In the genomic region with DNA sequence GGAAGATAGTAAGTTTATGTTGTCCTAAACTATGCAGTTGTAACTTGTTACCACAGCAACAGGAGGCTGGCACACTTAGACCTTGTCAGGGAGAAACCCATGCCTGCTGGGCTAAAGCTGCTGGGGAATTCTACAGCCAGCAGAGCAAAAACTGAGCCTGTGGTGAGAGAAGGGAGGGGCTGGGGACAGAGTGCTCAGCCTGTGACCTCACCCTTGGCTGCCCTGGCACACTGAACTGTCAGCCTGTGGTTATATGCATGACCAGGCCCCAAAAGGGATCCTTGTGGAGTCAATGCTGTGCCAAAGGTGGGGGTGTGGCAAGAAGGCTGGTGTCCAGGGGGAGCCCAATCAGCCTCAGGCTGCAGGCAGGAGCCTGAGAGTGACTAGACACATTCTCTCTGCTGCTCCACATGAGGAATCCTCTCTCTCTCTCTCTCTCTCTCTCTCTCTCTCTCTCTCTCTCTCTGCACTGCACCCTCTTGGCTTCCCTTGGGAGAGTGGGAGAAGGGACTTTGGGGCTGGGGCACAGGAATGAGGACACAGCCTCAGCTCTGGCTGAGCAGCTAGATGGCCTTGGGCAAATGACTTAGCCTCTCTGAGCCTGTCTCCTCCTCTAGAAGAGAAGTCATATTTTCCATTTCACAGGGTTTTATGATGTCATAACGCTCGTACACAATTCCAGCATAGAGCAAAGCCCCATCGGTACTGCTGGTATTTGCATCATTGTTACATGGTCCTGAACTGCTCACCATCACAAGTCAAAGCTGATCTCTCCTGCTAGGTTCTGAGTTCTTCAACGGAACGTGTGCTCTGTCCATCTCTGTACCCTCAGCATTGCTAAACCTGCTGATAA, we compare ENCODE assay signal across 9 mouse cellular contexts. TPM values are rescaled to one million over a fixed set of nuclear protein-coding genes. Genes with fewer than 3 reads are reported as not detected.
DNase-seq lines count a peak whose midpoint lies in the region; ATAC-seq and TF ChIP-seq lines count a peak whose summit lies in the region.
"Had no signal": no experiment of that assay in that cellular context is flagged by ENCODE, and none has a peak within 500 bp of the region (broad histone marks: within the 10 kb centered on the region; RNA-seq: fewer than 3 reads in every experiment).

No protein-coding gene starts in this region.

- DNase-seq in cerebellum, adult 11-12 months: peak; percentile 7
- no peak for DNase-seq in cerebellum, adult 9-11 months
- DNase-seq in lung, adult 18-20 months: peak; percentile 35 to 55
- DNase-seq in lung, adult 2 months: no peak
- DNase-seq in Patski (ENCODE audit: low read depth, low spot score): peak; percentile 96
- DNase-seq in layer of hippocampus, adult 9-10 months (ENCODE audit: low spot score): no peak

- TF ChIP-seq POLR2A in lung, adult 2 months (IDR thresholded peaks at IDR 0.05; ENCODE audit: borderline replicate concordance, extremely low read depth, low read depth, low read length): no peak

- in situ Hi-C loops in Patski (cut with MboI; ENCODE audit: low pct_unique_long_range_greater_than_20kb): no loop called here

- peak; percentile 93 for ATAC-seq in Patski
- peak; percentile 19; the same call in 1 of the 2 replicates for ATAC-seq in kidney, embryonic 15.5 days (replicated peaks; ENCODE audit: low FRiP score)
- no peak for ATAC-seq in erythroid progenitor cell, adult 5-6 weeks (replicated peaks; ENCODE audit: low FRiP score, poor library complexity, severe bottlenecking)

- 0 out of 2 replicates have a peak, but pooled peaks cover 6% of the 10 kb centered on the region for H3K4me1 ChIP-seq in lung, adult 2 months (ENCODE audit: control insufficient read depth, insufficient read depth, low read length)
- H3K4me1 ChIP-seq in kidney, embryonic 15.5 days: peaks cover 15% of the 10 kb centered on the region

- no peak for TF ChIP-seq CTCF in lung, adult 2 months (IDR thresholded peaks at IDR 0.05; ENCODE audit: insufficient read depth, low read length)
- no peak for TF ChIP-seq CTCF in Patski (IDR thresholded peaks at IDR 0.05)

- no peak overlapping the region for H3K27ac ChIP-seq in kidney, embryonic 15.5 days
- H3K27ac ChIP-seq: liver, embryonic 14.5 days had no signal

- H3K4me2 ChIP-seq in kidney, embryonic 15.5 days: no peak overlapping the region

- H3K9me3 ChIP-seq in kidney, embryonic 15.5 days (replicated peaks): no peaks in the 10 kb centered on the region

- POLR2A ChIA-PET in Patski (lab: Charles Lee): interaction anchor here (0.5 to 0.8 kb wide), 2 partner anchors 300 to 692 kb away, joined by 3 read pairs; no protein-coding TSS in a partner anchor

- H3K27me3 ChIP-seq in Patski: no peaks in the 10 kb centered on the region
- H3K27me3 ChIP-seq in kidney, embryonic 15.5 days: peaks cover 15% of the 10 kb centered on the region; the same call in 1 of the 2 replicates

- WGBS in lung, adult 2 months: 81% methylated on average over 5 of the region's 5 CpGs
- WGBS in kidney, embryonic 15.5 days: 80% methylated on average over 5 of the region's 5 CpGs

- H3K9ac ChIP-seq in kidney, embryonic 15.5 days: no peak overlapping the region
- H3K9ac ChIP-seq: liver, embryonic 14.5 days had no signal

- CTCF ChIA-PET in Patski (lab: Charles Lee): interaction anchor here (1.0 to 4.2 kb wide), 5 partner anchors 21 to 31 kb away, joined by 3 to 25 read pairs (median 5); a partner anchor contains a TSS

- peaks cover 2% of the 10 kb centered on the region; the same call in 1 of the 2 replicates for H3K36me3 ChIP-seq in kidney, embryonic 15.5 days

- H3K4me3 ChIP-seq in lung, adult 2 months (replicated peaks; ENCODE audit: extremely low read depth, low read depth, low read length): no peak overlapping the region
- no peak overlapping the region for H3K4me3 ChIP-seq in kidney, embryonic 15.5 days (replicated peaks)

RNA-seq across cellular contexts. Expression of a gene that starts 16.7 kb away (rescaled TPM):
- 10.8 and 12.2 TPM in 2 replicates for polyA plus RNA-seq in lung, adult 2 months (2012; rRNA removed)
- 0.06 TPM for polyA plus RNA-seq in Patski (2021)
- polyA plus RNA-seq in kidney, embryonic 15.5 days (2015; fragmentation: Nextera tagmentation; extraction: Ambion mirVana): 1.0 and 1.6 TPM in 2 replicates
- not detected in 2 replicates for total RNA-seq in erythroid progenitor cell, adult 5-6 weeks (2015; ENCODE audit: low replicate concordance)
- not detected in 2 replicates for total RNA-seq in erythroid progenitor cell, adult 5-6 weeks (2017; ENCODE audit: low replicate concordance)

RNA-seq across cellular contexts. Expression of a gene that starts 20.1 kb away (rescaled TPM):
- 214 and 217 TPM in 2 replicates for polyA plus RNA-seq in lung, adult 2 months (2012; rRNA removed)
- polyA plus RNA-seq in Patski (2021): 28.2 TPM
- 39.7 and 44.9 TPM in 2 replicates for polyA plus RNA-seq in kidney, embryonic 15.5 days (2015; fragmentation: Nextera tagmentation; extraction: Ambion mirVana)
- 4.2 and 20.9 TPM in 2 replicates for total RNA-seq in erythroid progenitor cell, adult 5-6 weeks (2015; ENCODE audit: low replicate concordance)
- 2.9 and 11.0 TPM in 2 replicates for total RNA-seq in erythroid progenitor cell, adult 5-6 weeks (2017; ENCODE audit: low replicate concordance)

RNA-seq across cellular contexts. Expression of a gene that starts 31.3 kb away (rescaled TPM):
- 6.5 and 10.8 TPM in 2 replicates for polyA plus RNA-seq in lung, adult 2 months (2012; rRNA removed)
- 50.0 TPM for polyA plus RNA-seq in Patski (2021)
- polyA plus RNA-seq in kidney, embryonic 15.5 days (2015; fragmentation: Nextera tagmentation; extraction: Ambion mirVana): 46.1 and 48.8 TPM in 2 replicates
- 16.9 and 17.6 TPM in 2 replicates for total RNA-seq in erythroid progenitor cell, adult 5-6 weeks (2015; ENCODE audit: low replicate concordance)
- total RNA-seq in erythroid progenitor cell, adult 5-6 weeks (2017; ENCODE audit: low replicate concordance): 12.3 and 12.9 TPM in 2 replicates

Comparison
In these comparisons a context has a peak if more than half of its experiments do, and no peak if none do; other contexts are left out.
1. DNase-seq: peak in cerebellum, adult 11-12 months (single experiment), lung, adult 18-20 months (2 of 2) and Patski (single experiment); none in cerebellum, adult 9-11 months (single experiment), lung, adult 2 months (single experiment) and layer of hippocampus, adult 9-10 months (single experiment).